Mouse (Mus musculus) CH12.LX (cell line): ENCODE data around the gene Npas3.

Source experiments
- BHLHE40 ChIP-seq: IDR thresholded peaks from 2 replicates; pipeline ENCODE4 v1.6.1; 2011; ENCODE audit warnings: mild to moderate bottlenecking, low read depth, low read length, improper control_type of control experiment
- EP300 ChIP-seq: IDR thresholded peaks from 2 replicates; pipeline ENCODE4 v1.6.1; 2011; ENCODE audit warnings: low read length, improper control_type of control experiment
- RCOR1 ChIP-seq: conservative IDR thresholded peaks from 2 replicates; pipeline ENCODE4 v1.6.1; 2012; ENCODE audit warnings: low read depth, mild to moderate bottlenecking, inconsistent platforms, low read length, improper control_type of control experiment
- ZMIZ1 ChIP-seq: IDR thresholded peaks from 2 replicates; pipeline ENCODE4 v1.6.1; 2012; ENCODE audit warnings: low read depth, mild to moderate bottlenecking, inconsistent platforms, low read length, improper control_type of control experiment

- TF ChIP-seq EP300 (no peak), RCOR1 (no peak), ZMIZ1 (no peak), BHLHE40 (no peak)
These were observed 509.9 kb downstream of the Npas3 start for GRCm38 (mm10) chr12:53758356-53758755.
